Mouse (Mus musculus) left cerebral cortex, adult 18-20 months (tissue): ENCODE results near the gene Zscan4c. TPM values are rescaled to one million over a fixed set of nuclear protein-coding genes. Genes with fewer than 3 reads are reported as not detected.
"Not testable (repeated sequence)": the region's sequence is repeated elsewhere in the genome, so short reads cannot be mapped to it uniquely, and the experiment has no call there.

Source experiments
- DNase-seq, 2 experiments: peaks; one replicate each; pipeline ENCODE4 v3.0.0; 2021 to 2022; ENCODE audit warnings: low spot score in 2 of 2, mixed read lengths in 1 of 2
- long read RNA-seq, 2 experiments: library from polyadenylated mRNA; stranded (forward); transcript quantifications; one replicate each; pipeline ENCODE4 v2.0.0; 2021
- microRNA-seq, 2 experiments: library from miRNA; unstranded; fragments of <30 nt; microRNA quantifications; one replicate each; pipeline ENCODE4 v1.2.0; 2021
- total RNA-seq, 2 experiments: library from RNA; stranded (reverse); gene quantifications; 2 replicates each; pipeline ENCODE4 v1.2.3; 2021

Zscan4c gene
- total RNA-seq = not detected
- long read RNA-seq, experiment 1 = 0 reads
- long read RNA-seq, experiment 2 = 0 reads

DNA sequence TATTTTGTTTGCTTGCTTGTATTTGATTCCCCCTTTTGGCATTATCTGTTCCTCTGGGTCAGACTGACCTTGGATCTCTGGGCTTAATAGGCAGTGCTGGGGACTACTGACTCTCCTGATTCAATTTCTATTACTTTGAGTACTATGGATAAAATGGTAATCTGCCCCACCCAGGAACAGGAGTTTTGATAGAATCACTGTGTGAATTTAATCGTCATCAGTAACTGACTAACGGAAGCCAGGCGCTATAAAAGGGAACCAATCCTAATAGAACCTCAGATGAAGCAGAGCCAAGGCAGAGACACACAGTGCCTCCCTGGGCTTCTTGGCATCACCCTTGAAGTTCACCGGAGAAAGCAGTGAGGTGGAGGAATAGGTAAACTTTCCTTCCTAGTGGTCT, at the start of gene Zscan4c:
Gene Zscan4c, plus strand, starts transcription at position 301 of the 400 bp plus-strand sequence.
- not testable (repeated sequence) for DNase-seq

Small RNAs within 50 kb of the gene (microRNA-seq; reads per million reads assigned to microRNA genes)
- gene Mir297-1 = 0 reads per million in 2 experiments

Other genes starting within 250 kb of the Zscan4c start
- gene Zscan4b, start 100.7 kb upstream of the Zscan4c start, total RNA-seq = not detected
- gene Zscan4-ps1, start 63.9 kb downstream of the Zscan4c start, total RNA-seq = not detected
- gene Zscan4d, start 160.4 kb downstream of the Zscan4c start, total RNA-seq = not detected